Comparison of ENCODE assay signal across 9 mouse cellular contexts in the genomic region with DNA sequence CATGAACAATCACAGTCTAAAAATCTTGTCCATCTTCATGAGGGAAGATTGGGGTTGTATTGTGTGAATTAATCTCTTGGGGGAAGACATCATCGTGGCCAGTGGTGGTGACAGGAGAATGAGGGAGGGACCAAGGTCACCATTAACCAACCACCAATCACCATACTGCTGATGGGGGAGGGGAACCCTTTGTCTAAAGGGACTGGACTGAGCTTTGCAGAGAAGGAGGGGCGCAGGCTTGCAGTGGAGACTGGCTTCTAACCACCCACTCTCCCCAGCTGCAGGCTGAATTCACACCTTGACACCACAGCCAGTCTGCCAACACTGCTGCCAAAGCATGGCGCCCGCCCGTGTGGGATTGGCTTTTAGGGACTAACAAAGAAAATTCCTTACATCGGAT. TPM values are rescaled to one million over a fixed set of nuclear protein-coding genes. Genes with fewer than 3 reads are reported as not detected.
DNase-seq lines count a peak whose midpoint lies in the region; ATAC-seq lines count a peak whose summit lies in the region.
"Had no signal": no experiment of that assay in that cellular context is flagged by ENCODE, and none has a peak within 500 bp of the region (broad histone marks: within the 10 kb centered on the region; RNA-seq: fewer than 3 reads in every experiment).

No protein-coding gene starts in this region.

- H3K27me3 ChIP-seq in limb, embryonic 12.5 days: no peaks in the 10 kb centered on the region

- no peak overlapping the region for H3K4me3 ChIP-seq in limb, embryonic 12.5 days (replicated peaks)

- H3K4me2 ChIP-seq in limb, embryonic 12.5 days: peak overlapping the region; percentile 45

- H3K4me1 ChIP-seq in limb, embryonic 12.5 days (replicated peaks): peaks cover 8% of the 10 kb centered on the region

- no peaks in the 10 kb centered on the region for H3K9me3 ChIP-seq in limb, embryonic 12.5 days

- no peak overlapping the region for H3K9ac ChIP-seq in limb, embryonic 12.5 days (replicated peaks)

- ATAC-seq in limb, embryonic 12.5 days (ENCODE audit: insufficient number of reproducible peaks, insufficient read depth, low FRiP score, low TSS enrichment, low read depth): peak; percentile 72; the same call in 1 of the 2 replicates

- peak; percentile 75 for DNase-seq in embryo, embryonic 10 days (ENCODE audit: low spot score)
- no peak for DNase-seq in embryo, embryonic 9.5 days (ENCODE audit: extremely low spot score)
- peak; percentile 29 for DNase-seq in right cerebral cortex, postnatal 4 days
- no peak for DNase-seq in right cerebral cortex, adult 2 months (ENCODE audit: low spot score in 2 of 2)
- no peak for DNase-seq in urinary bladder, postnatal 25 days (ENCODE audit: low spot score)
- no peak for DNase-seq in spleen, postnatal 36 days (ENCODE audit: low spot score in 2 of 2)
- no peak for DNase-seq in B cell, adult 2 months

- no peak overlapping the region for H3K27ac ChIP-seq in limb, embryonic 12.5 days
- H3K27ac ChIP-seq: macrophage had no signal

- 21% methylated on average over 6 of the region's 6 CpGs for WGBS in limb, embryonic 12.5 days

- peaks cover 17% of the 10 kb centered on the region for H3K36me3 ChIP-seq in limb, embryonic 12.5 days

RNA-seq across cellular contexts. Expression of gene Gm3448, which starts 24.7 kb away (rescaled TPM):
- 3.6 and 4.2 TPM in 2 replicates for polyA plus RNA-seq in limb, embryonic 12.5 days (2016; fragmentation: Nextera tagmentation; extraction: Ambion mirVana)

RNA-seq across cellular contexts. Expression of gene Tcte3, which starts 24.8 kb away (rescaled TPM):
- polyA plus RNA-seq in limb, embryonic 12.5 days (2016; fragmentation: Nextera tagmentation; extraction: Ambion mirVana): 1.4 TPM in 1 of 2 replicates, not detected in the other
- polyA plus RNA-seq: macrophage had no signal

RNA-seq across cellular contexts. Expression of gene Ermard, which starts 25.1 kb away (rescaled TPM):
- polyA plus RNA-seq in limb, embryonic 12.5 days (2016; fragmentation: Nextera tagmentation; extraction: Ambion mirVana): 104 and 111 TPM in 2 replicates

RNA-seq across cellular contexts. Expression of gene Gm3435, which starts 56.1 kb away (rescaled TPM):
- polyA plus RNA-seq in limb, embryonic 12.5 days (2016; fragmentation: Nextera tagmentation; extraction: Ambion mirVana): 5.5 and 6.9 TPM in 2 replicates

Comparison
In these comparisons a context has a peak if more than half of its experiments do, and no peak if none do; other contexts are left out.
1. DNase-seq: peak in embryo, embryonic 10 days (single experiment) and right cerebral cortex, postnatal 4 days (single experiment); none in embryo, embryonic 9.5 days (single experiment), right cerebral cortex, adult 2 months (0 of 2), urinary bladder, postnatal 25 days (single experiment), spleen, postnatal 36 days (0 of 2) and B cell, adult 2 months (0 of 2).